Mouse (Mus musculus) kidney, postnatal 0 days (tissue): Measurements from ENCODE around the gene Alkbh7. TPM values are rescaled to one million over a fixed set of nuclear protein-coding genes. Genes with fewer than 3 reads are reported as not detected.

Experiments
- ATAC-seq: fragments of 200-750 bp; cut with Nextera tagmentation; replicated peaks from 2 replicates; pipeline ENCODE4 v1.8.0; 2017; ENCODE audit warnings: low read depth, moderate number of reproducible peaks, moderate TSS enrichment, moderate library complexity; ENCODE audit not compliant: low FRiP score
- DNase-seq: peaks from one replicate; pipeline ENCODE4 v3.0.0-alpha.2; 2016; ENCODE audit warnings: low spot score
- H3K27ac ChIP-seq: fragments of 300-500 bp; sonication (generic); 2 replicates; pipeline ENCODE4 v1.5.1; 2014; ENCODE audit warnings: mild to moderate bottlenecking
- H3K27me3 ChIP-seq: fragments of 300-500 bp; sonication (generic); 2 replicates; pipeline ENCODE4 v1.6.1; 2014; ENCODE audit warnings: low read length, mixed read lengths; ENCODE audit not compliant: insufficient read depth
- H3K36me3 ChIP-seq: fragments of 300-500 bp; sonication (generic); 2 replicates; pipeline ENCODE4 v1.6.1; 2014; ENCODE audit warnings: low read length, mixed read lengths; ENCODE audit not compliant: insufficient read depth
- H3K4me1 ChIP-seq: fragments of 300-500 bp; sonication (generic); replicated peaks from 2 replicates; pipeline ENCODE4 v1.6.1; 2014; ENCODE audit warnings: antibody characterized with exemption, low read length, mixed read lengths; ENCODE audit not compliant: insufficient read depth
- H3K4me2 ChIP-seq: fragments of 300-500 bp; sonication (generic); 2 replicates; pipeline ENCODE4 v1.6.1; 2014; ENCODE audit warnings: mild to moderate bottlenecking, low read length, moderate library complexity, mixed read lengths
- H3K4me3 ChIP-seq: fragments of 300-500 bp; sonication (generic); replicated peaks from 2 replicates; pipeline ENCODE4 v1.5.1; 2014; ENCODE audit warnings: low read depth, low read length
- H3K9ac ChIP-seq: fragments of 300-500 bp; sonication (generic); 2 replicates; pipeline ENCODE4 v1.6.1; 2014; ENCODE audit warnings: low read depth, low read length
- H3K9me3 ChIP-seq: fragments of 300-500 bp; sonication (generic); replicated peaks from 2 replicates; pipeline ENCODE4 v1.6.1; 2016; ENCODE audit warnings: low read length, inconsistent platforms, mixed read lengths
- CTCF ChIP-seq: IDR thresholded peaks from 2 replicates; pipeline ENCODE4 v1.5.1; 2016; ENCODE audit warnings: antibody characterized with exemption, low read depth, mild to moderate bottlenecking, moderate library complexity
- WGBS: fragments of 180-500 bp; shearing (Covaris S2); extraction: QIAGEN DNeasy Blood & Tissue Kit; methylation state at CpG from one replicate; pipeline ENCODE4 v1.1.7; 2014; 5-methylcytosine and 5-hydroxymethylcytosine counted together
- polyA plus RNA-seq: library from polyadenylated mRNA; unstranded; fragments of >200 nt; fragmentation: Nextera tagmentation; extraction: Ambion mirVana; gene quantifications from 2 replicates; pipeline ENCODE4 v1.2.1, GENCODE M21; 2015

Alkbh7 gene
- polyA plus RNA-seq, 1 experiment from 2014 or later, result 65.7 TPM

GRCm38 (mm10) chr17:56990115-56990746 lies 6.9 kb upstream of the Alkbh7 start, which contains the start of gene Clpp:
Gene Clpp (plus strand): TSS chr17:56990305.
- TF ChIP-seq CTCF, result no peak
- peaks cover 6% of the 10 kb centered on the region; the same call in 1 of the 2 replicates for H3K4me1 ChIP-seq
- peak within 1 kb of the TSS; percentile 62 for H3K4me3 ChIP-seq
- peak within 1 kb of the TSS; percentile 66 for H3K9ac ChIP-seq
- H3K36me3 ChIP-seq, result peaks cover 18% of the 10 kb centered on the region
- DNase-seq (peak; percentile 98), ATAC-seq (peak; percentile 96)
- peak within 1 kb of the TSS; percentile 89 for H3K4me2 ChIP-seq
- H3K27ac ChIP-seq, result peak within 1 kb of the TSS; percentile 67; the same call in 1 of the 2 replicates
- H3K9me3 ChIP-seq, result no peaks in the 10 kb centered on the region
- H3K27me3 ChIP-seq, result no peaks in the 10 kb centered on the region
- WGBS, result under 1% methylated on average over 52 of the region's 52 CpGs

- DNase-seq (no peak), ATAC-seq (no peak)
- WGBS, result 82% methylated on average over 2 of the region's 2 CpGs
- Histone ChIP-seq H3K27ac (no peak overlapping the region), H3K9me3 (no peaks in the 10 kb centered on the region), H3K36me3 (peaks cover 25% of the 10 kb centered on the region), H3K27me3 (no peaks in the 10 kb centered on the region), H3K4me1 (peaks cover 6% of the 10 kb centered on the region; the same call in 1 of the 2 replicates), H3K4me2 (peak overlapping the region; percentile 89), H3K9ac (peak overlapping the region; percentile 66; the same call in 1 of the 2 replicates), H3K4me3 (peak overlapping the region; percentile 62)
- TF ChIP-seq CTCF, result no peak
Measured at GRCm38 (mm10) chr17:56990966-56991365, 6.2 kb upstream of the Alkbh7 start.

- Histone ChIP-seq H3K4me2 (no peak overlapping the region), H3K36me3 (peaks cover 28% of the 10 kb centered on the region), H3K27me3 (no peaks in the 10 kb centered on the region), H3K9ac (no peak overlapping the region), H3K27ac (no peak overlapping the region), H3K9me3 (no peaks in the 10 kb centered on the region), H3K4me3 (no peak overlapping the region), H3K4me1 (peaks cover 14% of the 10 kb centered on the region)
- 90% methylated on average over 8 of the region's 8 CpGs for WGBS
- DNase-seq (no peak), ATAC-seq (no peak)
- no peak for TF ChIP-seq CTCF
Measured at GRCm38 (mm10) chr17:56995046-56995445, 2.1 kb upstream of the Alkbh7 start.

DNA sequence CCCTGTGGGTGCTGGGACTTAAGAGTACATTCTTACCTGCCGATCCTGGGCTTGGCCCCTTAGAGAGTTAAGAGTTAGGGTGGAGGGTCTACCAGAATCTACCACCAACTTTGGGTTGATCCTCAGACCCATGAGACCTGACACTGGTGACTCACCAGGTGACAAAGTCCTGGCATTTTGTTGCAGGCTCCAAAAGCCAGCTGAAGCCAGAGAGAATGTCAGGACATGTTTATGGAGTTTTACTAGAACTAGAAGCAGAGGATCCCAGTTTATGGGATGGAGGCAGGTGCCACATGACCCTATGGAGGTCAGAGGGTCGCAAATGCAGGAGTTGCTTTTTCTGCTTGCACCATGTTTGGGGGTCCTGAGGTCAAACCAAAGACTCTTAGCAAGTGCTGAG lies 633 bp upstream of the Alkbh7 start:
- no peak overlapping the region for H3K27ac ChIP-seq
- no peak overlapping the region for H3K4me3 ChIP-seq
- 73% methylated on average over 2 of the region's 2 CpGs for WGBS
- no peak overlapping the region for H3K9ac ChIP-seq
- peaks cover 8% of the 10 kb centered on the region; the same call in 1 of the 2 replicates for H3K4me1 ChIP-seq
- TF ChIP-seq CTCF, result no peak
- ATAC-seq (no peak), DNase-seq (no peak)
- H3K27me3 ChIP-seq, result no peaks in the 10 kb centered on the region
- peaks cover 28% of the 10 kb centered on the region for H3K36me3 ChIP-seq
- 0 out of 2 replicates have a peak overlapping the region, but pooled peaks have one; percentile 75 for H3K4me2 ChIP-seq
- H3K9me3 ChIP-seq, result no peaks in the 10 kb centered on the region

DNA sequence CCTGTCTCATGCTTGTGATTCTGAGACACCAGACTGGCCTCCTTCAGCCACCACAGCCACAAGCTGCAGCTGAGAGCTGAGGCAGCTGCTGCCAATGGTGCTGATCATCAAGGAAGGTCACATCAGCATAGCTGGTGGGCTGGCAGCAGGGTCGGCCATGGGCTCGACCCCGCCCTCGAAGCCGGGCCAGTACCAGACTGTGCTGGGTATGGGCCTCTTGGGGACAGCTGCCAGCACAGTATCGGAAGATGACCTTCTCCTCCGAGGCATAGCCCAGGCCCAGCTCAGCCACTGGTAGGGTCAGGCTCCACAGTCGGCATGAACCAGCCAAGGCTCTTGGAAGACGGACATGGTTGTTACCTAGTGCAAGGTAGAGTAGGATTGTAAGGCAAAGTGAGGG lies 2.3 kb downstream of the Alkbh7 start:
- no peaks in the 10 kb centered on the region for H3K27me3 ChIP-seq
- H3K9me3 ChIP-seq, result no peaks in the 10 kb centered on the region
- peaks cover 30% of the 10 kb centered on the region for H3K36me3 ChIP-seq
- ATAC-seq (no peak), DNase-seq (no peak)
- 95% methylated on average over 9 of the region's 9 CpGs for WGBS
- H3K4me3 ChIP-seq, result no peak overlapping the region
- no peak overlapping the region for H3K27ac ChIP-seq
- no peak for TF ChIP-seq CTCF
- H3K4me1 ChIP-seq, result peaks cover 8% of the 10 kb centered on the region; the same call in 1 of the 2 replicates
- no peak overlapping the region for H3K4me2 ChIP-seq
- no peak overlapping the region for H3K9ac ChIP-seq

DNA sequence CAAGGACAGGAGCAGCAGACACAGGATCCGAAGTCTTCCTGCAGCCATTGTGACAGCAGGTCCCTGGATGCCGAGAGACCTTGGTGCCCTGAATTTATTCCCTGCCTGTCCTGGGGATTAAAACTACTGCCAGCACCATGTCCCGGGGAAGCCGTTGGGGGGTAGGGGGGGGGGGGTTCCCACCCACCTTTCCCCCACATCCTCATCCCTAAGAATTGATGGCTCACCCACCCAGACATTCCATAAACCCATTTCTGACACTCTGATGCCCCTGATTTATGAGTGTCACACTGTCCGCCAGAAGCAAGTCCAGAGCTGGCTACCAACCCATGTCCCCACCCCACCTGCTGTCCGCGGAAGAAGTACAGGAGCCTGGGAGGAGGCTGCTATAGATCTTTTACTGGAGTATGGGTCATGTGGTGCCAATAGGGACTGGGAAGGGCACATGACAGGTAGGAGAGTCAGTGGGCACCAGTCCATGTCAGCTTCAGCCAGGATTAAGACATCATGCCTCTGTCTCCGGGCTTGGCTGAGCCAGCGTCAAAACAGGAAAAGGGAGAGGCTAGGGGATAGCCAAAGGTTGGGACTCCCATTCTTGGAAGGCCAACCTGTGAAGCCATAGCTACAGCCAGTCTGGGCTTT lies 3.0 kb downstream of the Alkbh7 start, which contains the start of gene Pspn:
Pspn (minus strand) TSS at position 51 of the 642 bp plus-strand sequence.
- WGBS, result 80% methylated on average over 9 of the region's 9 CpGs
- no peak for DNase-seq
- no peak within 1 kb of the TSS for H3K9ac ChIP-seq

More for the DNA sequence above, 3.0 kb downstream of the Alkbh7 start, which contains the start of gene Pspn:
- Histone ChIP-seq H3K27me3 (no peaks in the 10 kb centered on the region), H3K4me3 (no peak within 1 kb of the TSS), H3K4me2 (no peak within 1 kb of the TSS), H3K36me3 (peaks cover 33% of the 10 kb centered on the region), H3K4me1 (peaks cover 8% of the 10 kb centered on the region; the same call in 1 of the 2 replicates), H3K27ac (no peak within 1 kb of the TSS), H3K9me3 (no peaks in the 10 kb centered on the region)
- TF ChIP-seq CTCF, result no peak
- no peak for ATAC-seq
